Mouse (Mus musculus) heart, adult 2 months (tissue): ENCODE results near the gene Gm12830.

Experiments
- CTCF ChIP-seq: fragments of 200-600 bp; IDR thresholded peaks from 2 replicates; pipeline ENCODE4 v1.8.1; 2022; ENCODE audit warnings: antibody characterized with exemption, mild to moderate bottlenecking, moderate library complexity
- EP300 ChIP-seq: fragments of 200-500 bp; IDR thresholded peaks from 2 replicates; pipeline ENCODE4 v1.6.1; 2011; ENCODE audit warnings: low read depth, low read length, control low read depth; ENCODE audit not compliant: insufficient read depth
- POLR2A ChIP-seq: fragments of 200-500 bp; IDR thresholded peaks from 2 replicates; pipeline ENCODE4 v1.6.1; 2011; ENCODE audit warnings: mild to moderate bottlenecking, low read depth, low read length, control low read depth; ENCODE audit not compliant: insufficient read depth

GRCm38 (mm10) chr4:114778716-114779474 lies 42.6 kb upstream of the Gm12830 start:
- no peak for TF ChIP-seq POLR2A
- no peak for TF ChIP-seq CTCF
- no peak for TF ChIP-seq EP300
